Mouse (Mus musculus): ENCODE data around the gene Cish.

- TF ChIP-seq CTCF (IDR thresholded peaks at IDR 0.05; ENCODE audit: control insufficient read depth, insufficient read depth, low read length), result no peak
- TF ChIP-seq POLR2A (IDR thresholded peaks at IDR 0.05; ENCODE audit: borderline replicate concordance, control insufficient read depth, low read depth, low read length), result no peak
These were observed 29.2 kb downstream of the Cish start for GRCm38 (mm10) chr9:107324799-107325561.

Measured in bone marrow, adult 2 months (tissue).